Comparison of ENCODE assay signal across 11 mouse cellular contexts in genomic region chr9:56504511-56504910, GRCm38 (mm10).
DNase-seq lines count a peak whose midpoint lies in the region; ATAC-seq and TF ChIP-seq lines count a peak whose summit lies in the region.
"Had no signal": no experiment of that assay in that cellular context is flagged by ENCODE, and none has a peak within 500 bp of the region (broad histone marks: within the 10 kb centered on the region; RNA-seq: fewer than 3 reads in every experiment).

No protein-coding gene starts in this region.

- H3K27me3 ChIP-seq in heart, adult 2 months (ENCODE audit: control insufficient read depth, insufficient read depth, low read length) = no peaks in the 10 kb centered on the region
- no peaks in the 10 kb centered on the region for H3K27me3 ChIP-seq in kidney, embryonic 16.5 days (ENCODE audit: insufficient read depth, low read length)
- H3K27me3 ChIP-seq in embryonic facial prominence, embryonic 10.5 days (replicated peaks; ENCODE audit: low read depth, poor library complexity, severe bottlenecking) = peaks cover 15% of the 10 kb centered on the region
- H3K27me3 ChIP-seq in limb, embryonic 15.5 days = no peaks in the 10 kb centered on the region

- H3K79me2 ChIP-seq in heart, adult 2 months (replicated peaks; ENCODE audit: control insufficient read depth, insufficient read depth, low read length) = no peaks in the 10 kb centered on the region

- no peak for ATAC-seq in kidney, embryonic 16.5 days (ENCODE audit: low FRiP score, low TSS enrichment)
- ATAC-seq in limb, embryonic 15.5 days (ENCODE audit: insufficient number of reproducible peaks, low FRiP score, low TSS enrichment, low read depth) = no peak
- no peak for ATAC-seq in granulocyte monocyte progenitor cell, adult 5-6 weeks (replicated peaks; ENCODE audit: poor library complexity, severe bottlenecking)

- H3K4me2 ChIP-seq in kidney, embryonic 16.5 days (replicated peaks; ENCODE audit: low read depth, low read length) = no peak overlapping the region
- H3K4me2 ChIP-seq in limb, embryonic 15.5 days = no peak overlapping the region
- H3K4me2 ChIP-seq: midbrain, embryonic 12.5 days had no signal

- 53% methylated on average over 5 of the region's 5 CpGs for WGBS in heart, adult 2 months
- WGBS in kidney, embryonic 16.5 days = 43% methylated on average over 5 of the region's 5 CpGs
- WGBS in embryonic facial prominence, embryonic 10.5 days = 40% methylated on average over 5 of the region's 5 CpGs
- 30% methylated on average over 5 of the region's 5 CpGs for WGBS in limb, embryonic 15.5 days

- no peak for TF ChIP-seq CTCF in heart, adult 2 months (IDR thresholded peaks at IDR 0.05)

- DNase-seq in heart, adult 2 months = no peak
- no peak for DNase-seq in heart, postnatal 25 days (ENCODE audit: low spot score)
- no peak for DNase-seq in kidney, postnatal 14 days
- DNase-seq in embryonic facial prominence, embryonic 10.5 days (ENCODE audit: low spot score) = no peak
- DNase-seq in left cerebral cortex, postnatal 10 days (ENCODE audit: extremely low spot score in 1 of 2, low spot score in 2 of 2) = no peak
- DNase-seq: cerebellum, adult 8-10 months; thymus, postnatal 36 days had no signal

- no peak overlapping the region for H3K4me3 ChIP-seq in heart, adult 2 months
- no peak overlapping the region for H3K4me3 ChIP-seq in kidney, embryonic 16.5 days (ENCODE audit: low read length)
- H3K4me3 ChIP-seq in embryonic facial prominence, embryonic 10.5 days = no peak overlapping the region
- H3K4me3 ChIP-seq in limb, embryonic 15.5 days = no peak overlapping the region
- H3K4me3 ChIP-seq: midbrain, embryonic 12.5 days had no signal

- peaks cover 39% of the 10 kb centered on the region for H3K4me1 ChIP-seq in heart, adult 2 months (ENCODE audit: control insufficient read depth, insufficient read depth, low read length)
- H3K4me1 ChIP-seq in kidney, embryonic 16.5 days (ENCODE audit: insufficient read depth, low read length) = peaks cover 71% of the 10 kb centered on the region
- peaks cover 63% of the 10 kb centered on the region for H3K4me1 ChIP-seq in embryonic facial prominence, embryonic 10.5 days
- peaks cover 68% of the 10 kb centered on the region for H3K4me1 ChIP-seq in limb, embryonic 15.5 days

- no peaks in the 10 kb centered on the region for H3K9me3 ChIP-seq in kidney, embryonic 16.5 days (ENCODE audit: low read length)
- H3K9me3 ChIP-seq in embryonic facial prominence, embryonic 10.5 days = no peaks in the 10 kb centered on the region
- no peaks in the 10 kb centered on the region for H3K9me3 ChIP-seq in limb, embryonic 15.5 days
- H3K9me3 ChIP-seq: midbrain, embryonic 12.5 days had no signal

- peaks cover 12% of the 10 kb centered on the region for H3K36me3 ChIP-seq in heart, adult 2 months (ENCODE audit: control insufficient read depth, insufficient read depth, low read length)
- no peaks in the 10 kb centered on the region for H3K36me3 ChIP-seq in kidney, embryonic 16.5 days (ENCODE audit: insufficient read depth, low read length)
- H3K36me3 ChIP-seq in embryonic facial prominence, embryonic 10.5 days (replicated peaks) = no peaks in the 10 kb centered on the region
- no peaks in the 10 kb centered on the region for H3K36me3 ChIP-seq in limb, embryonic 15.5 days
- H3K36me3 ChIP-seq: midbrain, embryonic 12.5 days had no signal

- no peak for TF ChIP-seq POLR2A in heart, adult 2 months (IDR thresholded peaks at IDR 0.05; ENCODE audit: insufficient read depth, low read depth, low read length)

- peak overlapping the region; percentile 92 for H3K27ac ChIP-seq in heart, adult 2 months
- peak overlapping the region; percentile 98 for H3K27ac ChIP-seq in kidney, embryonic 16.5 days (ENCODE audit: low read length)
- H3K27ac ChIP-seq in embryonic facial prominence, embryonic 10.5 days (replicated peaks) = peak overlapping the region; percentile 30; the same call in 1 of the 2 replicates
- peak overlapping the region; percentile 99; the same call in 1 of the 2 replicates for H3K27ac ChIP-seq in limb, embryonic 15.5 days

- no peak overlapping the region for H3K9ac ChIP-seq in heart, adult 2 months (ENCODE audit: low read depth, low read length)
- H3K9ac ChIP-seq in kidney, embryonic 16.5 days (replicated peaks; ENCODE audit: low read length) = no peak overlapping the region
- no peak overlapping the region for H3K9ac ChIP-seq in limb, embryonic 15.5 days
- H3K9ac ChIP-seq: midbrain, embryonic 12.5 days had no signal

- intact Hi-C loops in heart, adult 2 months (cut with DNase I) = no loop called here
- intact Hi-C loops in heart, postnatal 25 days (cut with DNase I) = loop anchor here (5.0 kb wide), 1 partner anchor 37 kb away; no protein-coding TSS in a partner anchor
- intact Hi-C loops in left cerebral cortex, postnatal 10 days (cut with DNase I) = loop anchor here (10.0 kb wide), 1 partner anchor 290 kb away; no protein-coding TSS in a partner anchor

- TF ChIP-seq EP300 in heart, adult 2 months (IDR thresholded peaks at IDR 0.05; ENCODE audit: insufficient read depth, low read depth, low read length) = no peak

Comparison
In these comparisons a context has a peak if more than half of its experiments do, and no peak if none do; other contexts are left out.
1. H3K27ac ChIP-seq: peak in every context shown above with its lines; median percentile 99 in limb, embryonic 15.5 days; 98 in kidney, embryonic 16.5 days; 92 in heart, adult 2 months; 30 in embryonic facial prominence, embryonic 10.5 days.